Mouse (Mus musculus) brain, embryonic 14.5 days (tissue): ENCODE measurements around the gene Kdm8.

Source experiments
- CTCF ChIP-seq: fragments of 200-500 bp; IDR thresholded peaks from 2 replicates; pipeline ENCODE4 v1.5.1; 2012; ENCODE audit warnings: inconsistent platforms, mild to moderate bottlenecking, moderate library complexity, borderline replicate concordance; ENCODE audit not compliant: insufficient read depth, insufficient read length; ENCODE audit errors: extremely low read depth
- POLR2A ChIP-seq: fragments of 200-500 bp; IDR thresholded peaks from 2 replicates; pipeline ENCODE4 v1.6.1; 2012; ENCODE audit warnings: mild to moderate bottlenecking, inconsistent platforms, borderline replicate concordance; ENCODE audit not compliant: poor library complexity, insufficient read depth, insufficient read length, severe bottlenecking; ENCODE audit errors: extremely low read depth

- TF ChIP-seq CTCF (no peak), POLR2A (no peak)
These were observed 6.2 kb downstream of the Kdm8 start for GRCm38 (mm10) chr7:125450678-125451077.
